Mouse (Mus musculus) layer of hippocampus, postnatal 14 days (tissue): Measurements from ENCODE around the gene Tagap1. TPM values are rescaled to one million over a fixed set of nuclear protein-coding genes. Genes with fewer than 3 reads are reported as not detected.
"Not testable (repeated sequence)": the region's sequence is repeated elsewhere in the genome, so short reads cannot be mapped to it uniquely, and the experiment has no call there.

Experiments used
- DNase-seq, 2 experiments: peaks; one replicate each; pipeline ENCODE4 v3.0.0; 2021 to 2022; ENCODE audit warnings: low spot score in 2 of 2, mixed read lengths in 1 of 2
- total RNA-seq, 2 experiments: library from RNA; stranded (reverse); gene quantifications; 2 replicates each; pipeline ENCODE4 v1.2.3; 2021

Gene Tagap1
- total RNA-seq, 2 experiments from 2014 or later = 22.1 to 23.6 TPM

GRCm38 (mm10) chr17:6962936-6963335 lies 2.0 kb upstream of the Tagap1 start:
- DNase-seq = not testable (repeated sequence)

- DNase-seq = not testable (repeated sequence)
Measured at GRCm38 (mm10) chr17:6962339-6962738, 1.4 kb upstream of the Tagap1 start.

GRCm38 (mm10) chr17:6961181-6962000 lies 435 bp upstream of the Tagap1 start:
- peak; percentile 32 to 68 for DNase-seq

GRCm38 (mm10) chr17:6960349-6960748 lies 607 bp downstream of the Tagap1 start:
- DNase-seq = not testable (repeated sequence)

GRCm38 (mm10) chr17:6959543-6960259 lies 1.3 kb downstream of the Tagap1 start:
- DNase-seq = not testable (repeated sequence)

- DNase-seq = not testable (repeated sequence)
Measured at GRCm38 (mm10) chr17:6958881-6959280, 2.1 kb downstream of the Tagap1 start.

GRCm38 (mm10) chr17:6948769-6949228 lies 12.2 kb downstream of the Tagap1 start:
- not testable (repeated sequence) for DNase-seq

GRCm38 (mm10) chr17:6947984-6948768 lies 12.8 kb downstream of the Tagap1 start, which contains the start of gene Rsph3b:
Gene Rsph3b, minus strand, starts transcription at chr17:6948682.
- DNase-seq = peak; percentile 82 to 85

- DNase-seq = not testable (repeated sequence)
Measured at GRCm38 (mm10) chr17:6947637-6947983, 13.3 kb downstream of the Tagap1 start.

- DNase-seq = not testable (repeated sequence)
Measured at GRCm38 (mm10) chr17:6942560-6942959, 18.4 kb downstream of the Tagap1 start.

- DNase-seq = not testable (repeated sequence)
Measured at GRCm38 (mm10) chr17:6931625-6932024, 29.3 kb downstream of the Tagap1 start.

GRCm38 (mm10) chr17:6920351-6920894 lies 40.5 kb downstream of the Tagap1 start:
- DNase-seq = not testable (repeated sequence)

GRCm38 (mm10) chr17:6919388-6919787 lies 41.6 kb downstream of the Tagap1 start:
- not testable (repeated sequence) for DNase-seq

- DNase-seq = not testable (repeated sequence)
Measured at GRCm38 (mm10) chr17:6915282-6915681, 45.7 kb downstream of the Tagap1 start.

- not testable (repeated sequence) for DNase-seq
Measured at GRCm38 (mm10) chr17:6914066-6914465, 46.9 kb downstream of the Tagap1 start.

Other genes starting within 250 kb of the Tagap1 start
- 10 to 100 TPM; 63.0 to 68.2 TPM for gene Ezr, start 178.4 kb downstream of the Tagap1 start, total RNA-seq
- 10 to 100 TPM; 32.8 to 35.7 TPM for gene Rsph3b, start 12.5 kb downstream of the Tagap1 start, total RNA-seq
- gene Rnaset2b, start 9.5 kb upstream of the Tagap1 start, total RNA-seq = 10 to 100 TPM; 44.1 to 62.0 TPM
- under 1 TPM; 0.19 to 0.25 TPM for gene Gm49721, start 17.7 kb upstream of the Tagap1 start, total RNA-seq
- gene Gm1604a, start 64.4 kb upstream of the Tagap1 start, total RNA-seq = under 1 TPM; 0.48 to 0.55 TPM
- 10 to 100 TPM; 29.2 to 30.0 TPM for gene Rps6ka2, start 209.0 kb upstream of the Tagap1 start, total RNA-seq